Mouse (Mus musculus): ENCODE measurements around the gene Zfp446. TPM values are rescaled to one million over a fixed set of nuclear protein-coding genes. Genes with fewer than 3 reads are reported as not detected.

Zfp446 gene
- total RNA-seq, 2 experiments from 2014 or later = 4.2 TPM

GRCm38 (mm10) chr7:12986906-12987305, 9.3 kb downstream of the Zfp446 start:
- no peak for DNase-seq (ENCODE audit: low spot score in 2 of 2)

- no peak for DNase-seq (ENCODE audit: low spot score in 2 of 2)
These were observed 10.0 kb downstream of the Zfp446 start for GRCm38 (mm10) chr7:12987409-12988189.

GRCm38 (mm10) chr7:12992222-12992621, 14.6 kb downstream of the Zfp446 start:
- DNase-seq (ENCODE audit: low spot score in 2 of 2) = no peak

GRCm38 (mm10) chr7:12993148-12993547, 15.5 kb downstream of the Zfp446 start:
- DNase-seq (ENCODE audit: low spot score in 2 of 2) = no peak

GRCm38 (mm10) chr7:12995862-12996261, 18.2 kb downstream of the Zfp446 start:
- DNase-seq (ENCODE audit: low spot score in 2 of 2) = no peak

GRCm38 (mm10) chr7:12997230-12997629, 19.6 kb downstream of the Zfp446 start:
- DNase-seq (ENCODE audit: low spot score in 2 of 2) = no peak

- DNase-seq (ENCODE audit: low spot score in 2 of 2) = no peak
These were observed 20.4 kb downstream of the Zfp446 start, which contains the start of gene Slc27a5 for GRCm38 (mm10) chr7:12998053-12998452. TSS of gene Slc27a5 (minus strand) at chr7:12998192.

- DNase-seq (ENCODE audit: low spot score in 2 of 2) = no peak
These were observed 21.2 kb downstream of the Zfp446 start, which contains the start of gene Trim28 for GRCm38 (mm10) chr7:12998851-12999250. TSS of gene Trim28 (plus strand) at chr7:12999114.

GRCm38 (mm10) chr7:13001584-13001983, 23.9 kb downstream of the Zfp446 start:
- no peak for DNase-seq (ENCODE audit: low spot score in 2 of 2)

GRCm38 (mm10) chr7:13003380-13003779, 25.7 kb downstream of the Zfp446 start:
- DNase-seq (ENCODE audit: low spot score in 2 of 2) = no peak

- no peak for DNase-seq (ENCODE audit: low spot score in 2 of 2)
These were observed 28.4 kb downstream of the Zfp446 start for GRCm38 (mm10) chr7:13006011-13006410.

GRCm38 (mm10) chr7:13006531-13006930, 28.9 kb downstream of the Zfp446 start:
- DNase-seq (ENCODE audit: low spot score in 2 of 2) = no peak

GRCm38 (mm10) chr7:13007341-13008092, 29.9 kb downstream of the Zfp446 start:
- no peak for DNase-seq (ENCODE audit: low spot score in 2 of 2)

- DNase-seq (ENCODE audit: low spot score in 2 of 2) = peak; percentile 75 to 93
These were observed 31.7 kb downstream of the Zfp446 start for GRCm38 (mm10) chr7:13009143-13010004.

GRCm38 (mm10) chr7:13010005-13010908, 32.6 kb downstream of the Zfp446 start, which contains the start of gene Zbtb45:
TSS of gene Zbtb45 (minus strand) at chr7:13010034.
- no peak for DNase-seq (ENCODE audit: low spot score in 2 of 2)

- DNase-seq (ENCODE audit: low spot score in 2 of 2) = no peak
These were observed 36.0 kb downstream of the Zfp446 start for GRCm38 (mm10) chr7:13013671-13014070.

GRCm38 (mm10) chr7:13014275-13014839, 36.7 kb downstream of the Zfp446 start:
- no peak for DNase-seq (ENCODE audit: low spot score in 2 of 2)

- no peak for DNase-seq (ENCODE audit: low spot score in 2 of 2)
These were observed 37.6 kb downstream of the Zfp446 start for GRCm38 (mm10) chr7:13015217-13015616.

GRCm38 (mm10) chr7:13022773-13023535, 45.3 kb downstream of the Zfp446 start:
- DNase-seq (ENCODE audit: low spot score in 2 of 2) = peak in 1 of 2 experiments; percentile 69

Data from gastrocnemius, postnatal 4 days (tissue).